Mouse (Mus musculus) layer of hippocampus, postnatal 10 days (tissue): Measurements from ENCODE around the gene Pde1c. TPM values are rescaled to one million over a fixed set of nuclear protein-coding genes. Genes with fewer than 3 reads are reported as not detected.

Source experiments
- DNase-seq, 2 experiments: peaks; one replicate each; pipeline ENCODE4 v3.0.0; 2021; ENCODE audit warnings: low spot score in 2 of 2
- total RNA-seq, 2 experiments: library from RNA; stranded (reverse); gene quantifications; 2 replicates each; pipeline ENCODE4 v1.2.3; 2021

Pde1c gene
- total RNA-seq, 2 experiments from 2014 or later = 4.5 to 4.6 TPM

- no peak for DNase-seq
Measured at GRCm38 (mm10) chr6:56335811-56336446, 233.0 kb downstream of the Pde1c start.

- no peak for DNase-seq
Measured at GRCm38 (mm10) chr6:56332149-56332548, 236.8 kb downstream of the Pde1c start.

- no peak for DNase-seq
Measured at GRCm38 (mm10) chr6:56331432-56331831, 237.5 kb downstream of the Pde1c start.

- DNase-seq = no peak
Measured at GRCm38 (mm10) chr6:56328103-56328502, 240.8 kb downstream of the Pde1c start.

- no peak for DNase-seq
Measured at GRCm38 (mm10) chr6:56322799-56323198, 246.1 kb downstream of the Pde1c start.

GRCm38 (mm10) chr6:56310318-56310717 lies 258.6 kb downstream of the Pde1c start:
- no peak for DNase-seq

- DNase-seq = no peak
Measured at GRCm38 (mm10) chr6:56306066-56306465, 262.8 kb downstream of the Pde1c start.

GRCm38 (mm10) chr6:56292176-56292575 lies 276.7 kb downstream of the Pde1c start:
- no peak for DNase-seq

- DNase-seq = no peak
Measured at GRCm38 (mm10) chr6:56289307-56289706, 279.6 kb downstream of the Pde1c start.

- no peak for DNase-seq
Measured at GRCm38 (mm10) chr6:56284821-56285220, 284.1 kb downstream of the Pde1c start.

GRCm38 (mm10) chr6:56275461-56275860 lies 293.4 kb downstream of the Pde1c start:
- no peak for DNase-seq

GRCm38 (mm10) chr6:56271741-56272140 lies 297.2 kb downstream of the Pde1c start:
- no peak for DNase-seq

- DNase-seq = no peak
Measured at GRCm38 (mm10) chr6:56264509-56264908, 304.4 kb downstream of the Pde1c start.

GRCm38 (mm10) chr6:56260118-56260517 lies 308.8 kb downstream of the Pde1c start:
- no peak for DNase-seq

- DNase-seq = no peak
Measured at GRCm38 (mm10) chr6:56257555-56258297, 311.2 kb downstream of the Pde1c start.

- DNase-seq = no peak
Measured at GRCm38 (mm10) chr6:56250091-56250490, 318.8 kb downstream of the Pde1c start.

- DNase-seq = no peak
Measured at GRCm38 (mm10) chr6:56191426-56192140, 377.3 kb downstream of the Pde1c start.

GRCm38 (mm10) chr6:56176485-56176884 lies 392.4 kb downstream of the Pde1c start:
- DNase-seq = no peak

GRCm38 (mm10) chr6:56172172-56172571 lies 396.7 kb downstream of the Pde1c start:
- DNase-seq = no peak

- DNase-seq = no peak
Measured at GRCm38 (mm10) chr6:56168736-56169135, 400.2 kb downstream of the Pde1c start.

- no peak for DNase-seq
Measured at GRCm38 (mm10) chr6:56158217-56158616, 410.7 kb downstream of the Pde1c start.

- DNase-seq = no peak
Measured at GRCm38 (mm10) chr6:56156836-56157235, 412.1 kb downstream of the Pde1c start.
